Mouse (Mus musculus) layer of hippocampus, adult 2 months (tissue): ENCODE measurements around the gene Prlh. TPM values are rescaled to one million over a fixed set of nuclear protein-coding genes. Genes with fewer than 3 reads are reported as not detected.

Experiments used
- DNase-seq, 2 experiments: peaks; one replicate each; pipeline ENCODE4 v3.0.0; 2022; ENCODE audit warnings: low spot score in 2 of 2
- H3K27ac ChIP-seq: fragments of 200-600 bp; 2 replicates; pipeline ENCODE4 v1.8.1; 2022
- H3K4me3 ChIP-seq: fragments of 200-600 bp; 2 replicates; pipeline ENCODE4 v1.8.1; 2022; ENCODE audit warnings: mild to moderate bottlenecking
- CTCF ChIP-seq: fragments of 200-600 bp; conservative IDR thresholded peaks from 2 replicates; pipeline ENCODE4 v1.8.1; 2022; ENCODE audit warnings: antibody characterized with exemption, mild to moderate bottlenecking, moderate library complexity
- total RNA-seq, 2 experiments: library from RNA; stranded (reverse); gene quantifications; 2 replicates each; pipeline ENCODE4 v1.2.3; 2021

Prlh gene
- total RNA-seq, 2 experiments from 2014 or later, result not detected

DNA sequence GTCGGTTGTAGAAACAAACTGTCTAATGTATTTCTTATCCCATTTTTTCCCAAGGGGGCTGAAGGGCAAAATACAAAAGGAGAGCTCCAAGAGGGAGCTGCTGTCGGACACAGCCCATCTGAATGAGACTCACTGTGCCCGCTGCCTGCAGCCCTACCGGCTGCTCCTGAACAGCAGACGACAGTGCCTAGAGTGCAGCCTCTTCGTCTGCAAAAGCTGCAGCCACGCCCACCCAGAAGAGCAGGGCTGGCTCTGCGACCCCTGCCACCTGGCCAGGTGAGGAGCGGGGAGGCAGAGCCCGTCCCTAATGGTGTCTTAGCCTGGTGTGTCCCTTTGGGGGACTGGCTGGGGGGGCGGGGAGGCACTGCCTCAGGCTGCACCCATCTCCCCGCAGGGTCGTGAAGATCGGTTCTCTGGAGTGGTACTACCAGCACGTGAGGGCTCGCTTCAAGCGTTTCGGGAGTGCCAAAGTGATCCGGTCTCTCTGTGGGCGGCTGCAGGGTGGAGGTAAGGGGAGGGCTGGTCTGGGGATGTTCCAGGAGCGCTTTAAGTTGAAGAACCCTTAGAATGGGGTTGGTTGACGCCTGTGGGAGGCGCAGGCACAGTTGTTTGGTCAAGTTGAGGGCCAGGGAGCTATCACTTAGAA lies 24.9 kb upstream of the Prlh start:
- TF ChIP-seq CTCF, result no peak
- no peak overlapping the region for H3K4me3 ChIP-seq
- no peak overlapping the region for H3K27ac ChIP-seq

DNA sequence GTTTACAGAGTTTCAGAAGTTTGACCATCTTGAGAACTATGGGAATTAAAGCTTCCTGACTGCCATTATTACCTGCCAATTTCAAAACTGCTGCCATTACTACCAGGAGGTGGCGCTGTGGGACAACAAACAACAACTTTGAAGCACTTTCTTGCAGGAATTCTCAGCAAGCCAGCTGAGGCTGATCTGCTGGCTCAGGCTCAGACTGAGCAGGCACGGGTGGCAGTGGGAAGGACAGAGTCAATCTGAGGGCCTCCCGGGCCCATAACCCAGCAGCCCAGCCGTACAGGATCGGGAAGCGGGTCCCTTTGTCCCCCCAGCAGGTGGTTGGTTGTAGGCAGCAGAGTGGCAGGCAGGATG lies 24.4 kb upstream of the Prlh start:
- TF ChIP-seq CTCF, result peak; percentile 84
- Histone ChIP-seq H3K27ac (no peak overlapping the region), H3K4me3 (no peak overlapping the region)
- DNase-seq, result peak; percentile 83 to 91

More for the DNA sequence above, 24.9 kb upstream of the Prlh start:
- DNase-seq, result no peak

DNA sequence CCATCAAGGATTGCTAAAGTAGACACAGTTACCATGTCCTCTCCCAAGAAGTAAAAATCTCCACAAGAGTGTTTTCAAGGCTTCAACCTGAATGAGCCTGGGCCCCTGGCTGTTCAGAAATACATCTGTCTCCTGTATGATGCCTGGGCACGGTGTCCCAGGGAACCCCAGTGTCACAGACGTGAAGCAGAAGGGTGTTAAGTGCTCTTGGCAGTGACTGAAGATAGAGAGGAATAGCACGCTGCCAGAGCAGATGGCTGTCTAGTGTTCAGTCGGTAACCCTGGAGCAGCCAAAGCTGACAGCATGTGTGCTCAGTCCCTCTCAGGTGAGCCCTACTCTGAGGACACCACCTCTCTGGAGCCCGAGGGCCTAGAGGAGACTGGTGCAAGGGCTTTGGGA lies 19.9 kb upstream of the Prlh start:
- no peak overlapping the region for H3K27ac ChIP-seq
- no peak for DNase-seq
- no peak overlapping the region for H3K4me3 ChIP-seq
- TF ChIP-seq CTCF, result no peak

DNA sequence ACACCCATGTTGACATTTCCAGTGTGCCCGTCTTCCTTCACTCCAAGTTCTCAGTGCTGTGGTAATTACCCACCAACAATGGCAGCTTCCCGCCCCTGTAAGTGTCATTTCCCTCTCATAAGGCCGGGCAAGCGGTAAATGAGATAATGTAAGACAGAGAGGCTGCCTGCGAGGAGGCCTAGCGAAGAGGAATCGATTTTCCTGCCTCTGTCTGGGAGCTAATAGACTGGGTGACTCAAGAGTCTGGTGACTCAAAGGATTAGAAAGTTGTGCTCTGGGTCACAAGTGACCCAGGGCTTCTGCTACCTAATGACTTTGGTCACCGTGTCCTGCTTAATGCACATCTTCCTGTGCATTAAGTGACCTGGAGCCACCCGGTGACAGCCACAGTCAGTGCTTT lies 15.9 kb upstream of the Prlh start:
- no peak overlapping the region for H3K27ac ChIP-seq
- no peak overlapping the region for H3K4me3 ChIP-seq
- no peak for DNase-seq
- no peak for TF ChIP-seq CTCF

DNA sequence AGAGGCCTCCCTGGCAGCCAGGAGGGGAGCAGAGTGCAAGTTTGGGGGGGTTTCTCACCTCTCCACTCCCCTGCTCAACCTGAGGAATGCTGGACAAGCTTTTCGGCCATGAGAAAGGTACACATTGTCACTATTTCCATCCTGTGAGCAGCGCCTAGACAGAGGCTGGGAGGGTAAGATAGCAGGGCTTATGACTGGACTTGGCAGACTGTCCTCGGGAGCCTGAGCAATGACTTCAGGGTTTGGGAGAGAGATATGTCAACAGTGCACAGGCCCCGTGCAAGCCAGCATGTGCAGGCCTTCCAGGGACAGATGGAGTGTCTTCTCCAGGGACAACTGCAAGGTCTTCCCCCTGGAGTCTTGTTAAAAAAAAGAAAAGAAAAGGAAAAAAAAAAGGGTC lies 12.9 kb upstream of the Prlh start:
- H3K4me3 ChIP-seq, result no peak overlapping the region
- no peak for DNase-seq
- TF ChIP-seq CTCF, result no peak

DNA sequence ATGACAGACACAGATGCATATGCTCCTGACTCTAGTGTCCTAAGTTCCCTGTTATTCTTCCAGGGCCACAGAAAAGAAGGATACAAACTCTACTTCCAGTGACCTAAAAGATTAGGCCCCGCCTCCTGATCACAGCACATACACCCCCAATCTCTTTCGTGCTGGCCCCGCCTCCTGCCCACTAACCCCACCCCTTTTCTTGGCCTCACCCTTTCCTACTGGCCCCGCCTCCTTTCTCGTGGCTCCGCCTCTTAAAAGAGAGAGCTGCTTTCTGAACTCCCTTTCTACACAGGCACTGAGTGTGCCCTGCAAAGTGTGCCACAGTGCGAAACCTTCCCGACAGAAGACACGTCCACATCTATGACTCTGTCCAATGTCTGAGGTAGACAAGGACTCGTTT lies 7.7 kb upstream of the Prlh start:
- Histone ChIP-seq H3K27ac (no peak overlapping the region), H3K4me3 (no peak overlapping the region)
- no peak for DNase-seq
- TF ChIP-seq CTCF, result no peak

More for the DNA sequence above, 12.9 kb upstream of the Prlh start:
- no peak overlapping the region for H3K27ac ChIP-seq

DNA sequence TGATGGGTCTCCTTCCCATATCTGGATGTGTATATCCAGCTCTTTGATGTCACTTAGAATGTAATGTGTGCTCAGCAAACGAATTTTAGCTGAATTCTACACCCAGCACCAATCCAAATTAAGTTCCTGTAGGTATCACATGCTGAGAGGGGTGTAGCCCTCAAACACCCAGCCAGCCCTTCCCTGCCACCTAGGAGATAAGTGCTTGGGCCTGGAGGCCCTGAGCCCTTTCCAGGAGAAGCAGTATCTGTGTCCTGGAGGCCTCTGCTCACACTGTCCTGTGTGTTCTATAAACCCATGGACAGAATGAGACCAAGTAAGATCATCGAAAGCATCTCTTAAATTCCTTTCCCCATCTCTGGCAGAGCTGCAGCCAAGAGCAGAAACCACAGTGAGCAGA lies 5.7 kb upstream of the Prlh start:
- Histone ChIP-seq H3K27ac (no peak overlapping the region), H3K4me3 (no peak overlapping the region)
- TF ChIP-seq CTCF, result no peak
- DNase-seq, result no peak

DNA sequence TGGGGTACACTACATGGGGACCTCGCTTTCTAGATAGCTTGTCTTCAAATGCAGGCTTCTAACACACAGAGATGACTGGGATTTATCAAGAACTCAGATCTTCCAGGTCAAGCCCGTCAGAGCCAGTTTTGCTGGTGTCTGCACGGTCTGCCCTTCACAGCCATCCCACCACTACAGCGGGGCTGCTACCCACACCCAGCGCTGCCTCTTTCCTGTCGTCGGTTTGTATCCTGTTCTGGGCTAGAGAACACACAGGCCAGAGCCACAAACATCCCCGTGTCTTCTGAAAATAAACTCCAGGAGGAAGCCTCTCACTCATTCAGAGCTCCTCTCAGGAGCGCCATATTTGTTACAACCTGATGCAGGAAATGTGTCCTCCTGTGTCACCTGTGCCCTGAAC lies 3.6 kb upstream of the Prlh start:
- Histone ChIP-seq H3K4me3 (no peak overlapping the region), H3K27ac (no peak overlapping the region)
- TF ChIP-seq CTCF, result no peak

DNA sequence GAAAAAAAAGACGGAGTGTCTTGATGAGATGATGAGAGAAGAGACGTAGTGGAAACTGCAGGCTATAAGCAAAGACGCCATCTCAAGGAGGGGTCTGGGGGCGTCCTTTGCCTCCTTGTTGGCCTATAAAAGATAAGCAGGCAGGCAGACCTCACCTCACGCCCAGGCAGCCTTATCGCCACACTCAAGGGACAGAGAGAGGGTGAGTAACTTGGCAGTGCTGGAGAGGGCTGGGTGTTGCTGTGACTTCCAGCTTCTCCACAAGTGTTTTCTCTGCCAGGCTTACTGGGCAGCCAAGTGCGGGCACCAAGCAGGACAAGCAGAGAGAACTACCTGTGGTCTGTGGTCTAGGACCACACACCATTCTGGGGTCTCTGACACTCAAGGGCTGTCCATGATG lies 1.2 kb upstream of the Prlh start:
- H3K4me3 ChIP-seq, result no peak overlapping the region
- TF ChIP-seq CTCF, result no peak
- DNase-seq, result no peak
- no peak overlapping the region for H3K27ac ChIP-seq

More for the DNA sequence above, 3.6 kb upstream of the Prlh start:
- no peak for DNase-seq

DNA sequence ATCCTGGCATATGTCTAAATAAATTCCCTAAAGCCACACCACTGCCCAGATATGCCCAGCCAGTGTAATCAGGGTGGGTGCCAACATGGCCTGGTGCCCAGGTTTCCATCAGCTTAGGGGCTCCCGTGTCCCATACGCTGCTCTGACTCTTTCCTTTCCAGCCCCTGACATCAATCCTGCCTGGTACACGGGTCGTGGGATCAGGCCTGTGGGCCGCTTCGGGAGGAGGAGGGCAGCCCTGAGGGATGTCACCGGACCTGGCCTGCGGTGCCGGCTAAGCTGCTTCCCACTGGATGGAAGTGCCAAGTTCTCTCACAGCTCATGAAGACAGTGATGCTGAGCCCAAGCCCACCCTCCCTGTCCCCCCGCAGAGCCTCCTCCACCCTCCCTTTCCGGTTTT lies 780 bp downstream of the Prlh start:
- no peak for TF ChIP-seq CTCF
- no peak for DNase-seq
- H3K27ac ChIP-seq, result no peak overlapping the region
- H3K4me3 ChIP-seq, result no peak overlapping the region

DNA sequence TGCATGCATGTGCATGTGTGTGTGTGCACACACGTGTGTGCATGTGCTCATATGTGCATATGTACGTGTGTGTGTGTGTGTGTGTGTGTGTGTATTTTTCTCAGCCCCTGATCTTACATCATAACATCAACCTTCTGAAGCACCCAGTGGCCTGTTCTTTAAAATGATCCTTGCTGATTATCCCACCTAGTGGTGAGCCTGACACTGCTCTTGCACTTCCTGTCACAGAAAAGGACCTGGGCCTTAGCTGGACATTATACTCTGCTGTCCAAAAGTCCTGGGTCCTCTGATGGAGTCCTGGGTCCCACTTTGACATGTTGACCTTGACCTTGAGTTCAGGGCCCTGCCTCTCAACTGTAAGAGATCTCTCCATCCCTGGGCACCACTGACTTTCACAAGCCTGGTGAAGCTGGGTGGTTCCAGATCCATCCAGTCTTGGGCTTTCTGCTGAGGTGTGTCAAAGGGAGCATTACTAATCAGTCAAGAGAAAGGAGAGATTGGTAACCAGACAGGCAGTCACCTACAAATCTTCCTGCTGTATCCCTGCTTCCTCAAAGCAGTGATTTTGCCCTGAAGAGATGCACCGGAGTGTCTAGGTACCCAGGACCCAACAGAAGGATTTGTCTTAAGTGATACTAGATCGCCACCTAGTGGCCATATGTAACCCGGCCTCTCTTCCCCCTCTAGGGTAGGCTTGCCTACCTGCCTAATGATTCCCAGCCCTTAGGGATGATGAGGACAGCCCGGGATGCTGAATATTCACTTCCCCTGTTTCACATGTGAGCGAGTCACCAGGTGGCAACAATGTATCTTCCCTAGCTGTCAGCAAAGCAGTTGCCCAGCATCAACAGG lies 3.6 kb downstream of the Prlh start:
- DNase-seq, result peak; percentile 64 to 76
- peak; percentile 91 for TF ChIP-seq CTCF
- H3K27ac ChIP-seq, result no peak overlapping the region

DNA sequence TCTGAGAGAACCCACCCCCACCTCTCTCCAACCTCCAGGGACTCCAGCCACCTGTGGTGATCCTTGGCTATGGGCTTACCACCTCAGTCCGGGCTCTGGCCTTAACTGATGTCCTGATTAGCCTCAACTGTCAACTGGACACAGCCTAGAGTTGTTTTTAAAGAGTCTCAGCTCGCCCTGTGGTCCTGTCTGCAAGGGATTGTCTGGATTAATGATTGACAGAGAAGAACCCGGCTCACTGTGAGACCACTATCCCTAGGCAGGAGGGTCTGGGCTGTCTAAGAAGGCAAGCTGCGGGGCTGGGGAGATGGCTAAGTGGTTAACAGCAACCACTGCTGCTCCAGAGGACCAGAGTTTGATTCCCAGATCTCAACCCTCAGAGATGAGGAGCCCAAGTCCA lies 9.6 kb downstream of the Prlh start:
- Histone ChIP-seq H3K27ac (peak overlapping the region; percentile 14; the same call in 1 of the 2 replicates), H3K4me3 (no peak overlapping the region)
- TF ChIP-seq CTCF, result no peak
- no peak for DNase-seq

More for the DNA sequence above, 3.6 kb downstream of the Prlh start:
- H3K4me3 ChIP-seq, result no peak overlapping the region

DNA sequence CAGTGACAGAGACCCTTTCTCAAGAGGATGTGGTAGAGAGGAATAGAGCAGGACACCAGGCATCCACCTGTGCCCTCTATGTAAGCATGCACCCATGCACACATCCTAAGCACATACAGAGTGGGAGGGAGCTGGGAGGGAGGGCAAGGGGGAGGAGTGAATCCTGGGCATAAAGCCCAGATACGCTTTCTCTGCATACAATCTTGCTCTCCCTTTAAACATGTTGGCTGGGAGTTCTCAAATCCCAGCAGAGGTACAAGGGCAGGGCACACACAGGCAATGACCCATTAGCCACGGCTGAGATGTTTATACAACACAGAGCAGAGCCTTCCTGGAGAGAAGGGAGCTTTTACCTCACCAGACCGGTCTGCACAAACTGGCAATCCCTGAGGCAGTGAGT lies 10.1 kb downstream of the Prlh start:
- DNase-seq, result no peak
- no peak overlapping the region for H3K27ac ChIP-seq
- H3K4me3 ChIP-seq, result no peak overlapping the region
- TF ChIP-seq CTCF, result no peak

DNA sequence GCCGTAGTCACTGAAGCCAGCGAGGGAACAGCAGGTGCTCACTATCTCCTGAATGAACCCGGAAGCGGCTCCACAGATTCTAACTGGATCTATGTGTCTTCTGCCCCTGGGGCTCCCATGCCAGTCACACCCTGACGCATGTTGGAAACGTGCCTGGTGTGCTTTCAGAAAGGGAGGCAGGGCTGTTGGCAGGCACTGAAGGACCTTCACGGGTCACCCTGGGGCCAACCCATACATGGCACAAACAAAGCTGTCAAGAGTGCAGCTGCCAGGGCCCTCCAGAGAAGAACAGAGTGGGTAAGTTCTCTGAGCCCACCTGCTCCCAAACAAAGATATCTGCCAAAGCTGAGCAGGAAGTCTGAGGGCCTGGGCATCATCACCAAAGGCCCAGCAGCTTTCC lies 14.7 kb downstream of the Prlh start:
- TF ChIP-seq CTCF, result no peak
- no peak for DNase-seq
- H3K27ac ChIP-seq, result no peak overlapping the region
- H3K4me3 ChIP-seq, result no peak overlapping the region
